Comparison of ENCODE assay signal across 13 mouse cellular contexts in the genomic region with DNA sequence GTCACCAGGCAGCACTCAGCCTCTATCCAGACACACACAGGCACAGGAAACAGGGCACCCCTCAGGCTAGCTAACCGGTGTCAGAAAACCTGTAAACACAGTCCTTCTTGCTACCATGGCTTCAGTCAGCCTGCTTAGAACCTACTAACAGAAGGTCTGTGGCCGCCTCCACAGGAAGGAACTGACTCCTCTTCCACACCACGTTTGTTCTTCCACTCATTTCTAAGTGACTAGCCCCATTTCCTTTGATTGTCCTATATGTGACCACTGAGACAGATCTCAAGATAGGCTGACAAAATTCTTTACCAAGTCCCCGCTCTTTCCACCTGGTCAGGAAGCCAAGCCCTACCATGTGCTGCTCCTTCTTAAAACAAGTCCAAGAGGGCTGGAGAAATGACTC. TPM values are rescaled to one million over a fixed set of nuclear protein-coding genes. Genes with fewer than 3 reads are reported as not detected.
A peak's percentile ranks its signal among the peaks of the same experiment; 100 is the strongest.
DNase-seq lines count a peak whose midpoint lies in the region; ATAC-seq lines count a peak whose summit lies in the region.
"Had no signal": no experiment of that assay in that cellular context is flagged by ENCODE, and none has a peak within 500 bp of the region (broad histone marks: within the 10 kb centered on the region; RNA-seq: fewer than 3 reads in every experiment).

No protein-coding gene starts in this region.

- intact Hi-C loops in heart, postnatal 10 days (cut with DNase I): no loop called here

- no peak for DNase-seq in heart, postnatal 10 days
- peak; percentile 45 for DNase-seq in midbrain, embryonic 11.5 days (ENCODE audit: low spot score, missing footprints)
- DNase-seq in layer of hippocampus, postnatal 14 days (ENCODE audit: low spot score in 2 of 2): no peak
- DNase-seq: adrenal gland, postnatal 36 days; cerebellum, adult 11-12 months; gastrocnemius, postnatal 14 days; lung, postnatal 4 days had no signal

- no peak for ATAC-seq in heart, embryonic 12.5 days (ENCODE audit: insufficient number of reproducible peaks, low FRiP score)
- ATAC-seq in midbrain, embryonic 11.5 days (ENCODE audit: low FRiP score): no peak
- no peak for ATAC-seq in midbrain, embryonic 16.5 days
- ATAC-seq in common myeloid progenitor, adult 5-6 weeks (replicated peaks; ENCODE audit: low read depth, poor library complexity, severe bottlenecking): peak; percentile 26
- 0 out of 2 replicates have a peak, but pooled peaks have one; percentile 2 for ATAC-seq in megakaryocyte progenitor cell, adult 5-6 weeks (replicated peaks; ENCODE audit: poor library complexity)
- no peak for ATAC-seq in forebrain, embryonic 16.5 days
- ATAC-seq: forebrain, embryonic 13.5 days had no signal

- H3K4me2 ChIP-seq in heart, embryonic 12.5 days: peak overlapping the region; percentile 21; the same call in 1 of the 2 replicates
- H3K4me2 ChIP-seq in midbrain, embryonic 11.5 days: no peak overlapping the region
- no peak overlapping the region for H3K4me2 ChIP-seq in midbrain, embryonic 16.5 days (ENCODE audit: low read length)
- H3K4me2 ChIP-seq in forebrain, embryonic 16.5 days (ENCODE audit: low read length): no peak overlapping the region
- H3K4me2 ChIP-seq: forebrain, embryonic 13.5 days had no signal

- peak overlapping the region; percentile 61; the same call in 1 of the 2 replicates for H3K9ac ChIP-seq in heart, embryonic 12.5 days
- no peak overlapping the region for H3K9ac ChIP-seq in midbrain, embryonic 11.5 days (ENCODE audit: low read length)
- no peak overlapping the region for H3K9ac ChIP-seq in midbrain, embryonic 16.5 days (ENCODE audit: low read depth, low read length)
- no peak overlapping the region for H3K9ac ChIP-seq in forebrain, embryonic 16.5 days (replicated peaks; ENCODE audit: low read depth, low read length)
- H3K9ac ChIP-seq: forebrain, embryonic 13.5 days had no signal

- H3K36me3 ChIP-seq in heart, embryonic 12.5 days: peaks cover 27% of the 10 kb centered on the region
- H3K36me3 ChIP-seq in midbrain, embryonic 11.5 days (ENCODE audit: control insufficient read depth, insufficient read depth, low read length): no peaks in the 10 kb centered on the region
- H3K36me3 ChIP-seq in midbrain, embryonic 16.5 days (ENCODE audit: control insufficient read depth, insufficient read depth, low read length): peaks cover 2% of the 10 kb centered on the region; the same call in 1 of the 2 replicates
- H3K36me3 ChIP-seq in forebrain, embryonic 16.5 days (ENCODE audit: control insufficient read depth, insufficient read depth): 0 out of 2 replicates have a peak, but pooled peaks cover 2% of the 10 kb centered on the region

- H3K27me3 ChIP-seq in heart, embryonic 12.5 days (replicated peaks): no peaks in the 10 kb centered on the region
- H3K27me3 ChIP-seq in midbrain, embryonic 11.5 days (ENCODE audit: control insufficient read depth, insufficient read depth, low read length): no peaks in the 10 kb centered on the region
- H3K27me3 ChIP-seq in midbrain, embryonic 16.5 days (ENCODE audit: control insufficient read depth, insufficient read depth, low read depth, low read length): no peaks in the 10 kb centered on the region
- no peaks in the 10 kb centered on the region for H3K27me3 ChIP-seq in forebrain, embryonic 16.5 days (replicated peaks; ENCODE audit: control insufficient read depth, insufficient read depth, low read length)
- H3K27me3 ChIP-seq: forebrain, embryonic 13.5 days had no signal

- H3K4me3 ChIP-seq in heart, embryonic 12.5 days: no peak overlapping the region
- no peak overlapping the region for H3K4me3 ChIP-seq in midbrain, embryonic 11.5 days (ENCODE audit: low read depth, low read length)
- no peak overlapping the region for H3K4me3 ChIP-seq in midbrain, embryonic 16.5 days (ENCODE audit: low read depth, low read length)
- H3K4me3 ChIP-seq in forebrain, embryonic 16.5 days (replicated peaks; ENCODE audit: low read length): no peak overlapping the region
- H3K4me3 ChIP-seq: forebrain, embryonic 13.5 days had no signal

- H3K27ac ChIP-seq in heart, embryonic 12.5 days (ENCODE audit: poor library complexity, severe bottlenecking): peak overlapping the region; percentile 79
- no peak overlapping the region for H3K27ac ChIP-seq in midbrain, embryonic 11.5 days (ENCODE audit: low read depth, low read length)
- H3K27ac ChIP-seq in midbrain, embryonic 16.5 days (ENCODE audit: low read length): no peak overlapping the region
- no peak overlapping the region for H3K27ac ChIP-seq in forebrain, embryonic 16.5 days (ENCODE audit: low read length)
- H3K27ac ChIP-seq: forebrain, embryonic 13.5 days had no signal

- peaks cover 98% of the 10 kb centered on the region for H3K4me1 ChIP-seq in heart, embryonic 12.5 days (replicated peaks)
- peaks cover 35% of the 10 kb centered on the region for H3K4me1 ChIP-seq in midbrain, embryonic 11.5 days (ENCODE audit: control insufficient read depth, insufficient read depth, low read length)
- peaks cover 53% of the 10 kb centered on the region for H3K4me1 ChIP-seq in midbrain, embryonic 16.5 days (ENCODE audit: control insufficient read depth, insufficient read depth, low read length)
- peaks cover 66% of the 10 kb centered on the region for H3K4me1 ChIP-seq in forebrain, embryonic 16.5 days (replicated peaks; ENCODE audit: control insufficient read depth, insufficient read depth, low read length)

- 37% methylated on average over 4 of the region's 4 CpGs for WGBS in heart, embryonic 12.5 days
- 88% methylated on average over 4 of the region's 4 CpGs for WGBS in midbrain, embryonic 11.5 days
- 91% methylated on average over 4 of the region's 4 CpGs for WGBS in midbrain, embryonic 16.5 days
- 89% methylated on average over 4 of the region's 4 CpGs for WGBS in forebrain, embryonic 16.5 days

- H3K9me3 ChIP-seq in heart, embryonic 12.5 days (replicated peaks): no peaks in the 10 kb centered on the region
- H3K9me3 ChIP-seq in midbrain, embryonic 11.5 days (ENCODE audit: control insufficient read depth, low read length): no peaks in the 10 kb centered on the region
- H3K9me3 ChIP-seq in midbrain, embryonic 16.5 days (replicated peaks; ENCODE audit: control insufficient read depth, low read length, poor library complexity, severe bottlenecking): no peaks in the 10 kb centered on the region
- H3K9me3 ChIP-seq in forebrain, embryonic 16.5 days (ENCODE audit: control insufficient read depth, low read length): no peaks in the 10 kb centered on the region
- H3K9me3 ChIP-seq: forebrain, embryonic 13.5 days had no signal

RNA-seq across cellular contexts. Expression of gene Tet3, which starts 10.0 kb away (rescaled TPM):
- polyA plus RNA-seq in heart, embryonic 12.5 days (2016; fragmentation: Nextera tagmentation; extraction: Ambion mirVana): 31.3 and 33.6 TPM in 2 replicates
- total RNA-seq in heart, postnatal 10 days (2021): 10 to 100 TPM; 49.0 to 54.3 TPM
- polyA plus RNA-seq in midbrain, embryonic 11.5 days (2014; fragmentation: Nextera tagmentation; extraction: Ambion mirVana): 38.5 and 39.9 TPM in 2 replicates
- polyA plus RNA-seq in midbrain, embryonic 16.5 days (2015; fragmentation: Nextera tagmentation; extraction: Ambion mirVana): 51.9 and 53.2 TPM in 2 replicates
- 17.6 and 24.2 TPM in 2 replicates for total RNA-seq in common myeloid progenitor, adult 5-6 weeks (2017)
- total RNA-seq in megakaryocyte progenitor cell, adult 5-6 weeks (2015): 27.9 and 29.6 TPM in 2 replicates
- total RNA-seq in megakaryocyte progenitor cell, adult 5-6 weeks (2017): 12.2 and 14.5 TPM in 2 replicates
- polyA plus RNA-seq in forebrain, embryonic 16.5 days (2015; fragmentation: Nextera tagmentation; extraction: Ambion mirVana): 60.9 and 64.3 TPM in 2 replicates
- total RNA-seq in layer of hippocampus, postnatal 14 days (2021): 100 to 1,000 TPM in 1 of 2 experiments, 10 to 100 TPM in 1; 97.1 to 102 TPM

RNA-seq across cellular contexts. Expression of gene Dguok, which starts 57.9 kb away (rescaled TPM):
- 46.5 and 52.5 TPM in 2 replicates for polyA plus RNA-seq in heart, embryonic 12.5 days (2016; fragmentation: Nextera tagmentation; extraction: Ambion mirVana)
- 10 to 100 TPM; 24.0 to 31.1 TPM for total RNA-seq in heart, postnatal 10 days (2021)
- polyA plus RNA-seq in midbrain, embryonic 11.5 days (2014; fragmentation: Nextera tagmentation; extraction: Ambion mirVana): 50.5 and 57.3 TPM in 2 replicates
- 64.8 and 72.5 TPM in 2 replicates for polyA plus RNA-seq in midbrain, embryonic 16.5 days (2015; fragmentation: Nextera tagmentation; extraction: Ambion mirVana)
- total RNA-seq in common myeloid progenitor, adult 5-6 weeks (2017): 34.3 and 38.0 TPM in 2 replicates
- total RNA-seq in megakaryocyte progenitor cell, adult 5-6 weeks (2015): 40.2 and 51.7 TPM in 2 replicates
- total RNA-seq in megakaryocyte progenitor cell, adult 5-6 weeks (2017): 34.3 and 35.3 TPM in 2 replicates
- polyA plus RNA-seq in forebrain, embryonic 16.5 days (2015; fragmentation: Nextera tagmentation; extraction: Ambion mirVana): 73.1 and 77.2 TPM in 2 replicates
- 10 to 100 TPM; 28.1 to 28.7 TPM for total RNA-seq in layer of hippocampus, postnatal 14 days (2021)

Comparison
In these comparisons a context has a peak if more than half of its experiments do, and no peak if none do; other contexts are left out.
1. ATAC-seq: peak in common myeloid progenitor, adult 5-6 weeks (single experiment) and megakaryocyte progenitor cell, adult 5-6 weeks (single experiment); none in heart, embryonic 12.5 days (single experiment), midbrain, embryonic 11.5 days (single experiment), midbrain, embryonic 16.5 days (single experiment) and forebrain, embryonic 16.5 days (single experiment).